Mouse (Mus musculus): ENCODE measurements around the gene Slc25a19. TPM values are rescaled to one million over a fixed set of nuclear protein-coding genes. Genes with fewer than 3 reads are reported as not detected.
A peak's percentile ranks its signal among the peaks of the same experiment; 100 is the strongest.

Gene Slc25a19
- polyA plus RNA-seq, 1 experiment = 33.7 TPM

- no peak overlapping the region for H3K27ac ChIP-seq (ENCODE audit: control insufficient read depth, insufficient read depth, low read depth, low read length)
- H3K4me3 ChIP-seq (ENCODE audit: control insufficient read depth, low read depth, low read length) = no peak overlapping the region
- no peaks in the 10 kb centered on the region for H3K36me3 ChIP-seq (ENCODE audit: control insufficient read depth, insufficient read depth, low read length)
- TF ChIP-seq POLR2A (IDR thresholded peaks at IDR 0.05; ENCODE audit: control insufficient read depth, low read depth, low read length) (no peak), CTCF (IDR thresholded peaks at IDR 0.05; ENCODE audit: control insufficient read depth, insufficient read depth, insufficient replicate concordance, low read depth, low read length) (no peak)
- no peaks in the 10 kb centered on the region for H3K27me3 ChIP-seq (ENCODE audit: control insufficient read depth, insufficient read depth, low read length)
- H3K4me1 ChIP-seq (ENCODE audit: control insufficient read depth, insufficient read depth, low read length) = peaks cover 2% of the 10 kb centered on the region; the same call in 1 of the 2 replicates
Observed at GRCm38 (mm10) chr11:115598309-115598708, 29.8 kb downstream of the Slc25a19 start.

GRCm38 (mm10) chr11:115595209-115595608 is 32.9 kb downstream of the Slc25a19 start:
- Histone ChIP-seq H3K27me3 (ENCODE audit: control insufficient read depth, insufficient read depth, low read length) (no peaks in the 10 kb centered on the region), H3K36me3 (ENCODE audit: control insufficient read depth, insufficient read depth, low read length) (peaks cover 7% of the 10 kb centered on the region), H3K27ac (ENCODE audit: control insufficient read depth, insufficient read depth, low read depth, low read length) (no peak overlapping the region), H3K4me1 (ENCODE audit: control insufficient read depth, insufficient read depth, low read length) (no peaks in the 10 kb centered on the region), H3K4me3 (ENCODE audit: control insufficient read depth, low read depth, low read length) (no peak overlapping the region)
- TF ChIP-seq CTCF (IDR thresholded peaks at IDR 0.05; ENCODE audit: control insufficient read depth, insufficient read depth, insufficient replicate concordance, low read depth, low read length) (no peak), POLR2A (IDR thresholded peaks at IDR 0.05; ENCODE audit: control insufficient read depth, low read depth, low read length) (no peak)

GRCm38 (mm10) chr11:115590526-115591075 is 37.5 kb downstream of the Slc25a19 start:
- Histone ChIP-seq H3K36me3 (ENCODE audit: control insufficient read depth, insufficient read depth, low read length) (peaks cover 21% of the 10 kb centered on the region), H3K4me1 (ENCODE audit: control insufficient read depth, insufficient read depth, low read length) (no peaks in the 10 kb centered on the region), H3K27ac (ENCODE audit: control insufficient read depth, insufficient read depth, low read depth, low read length) (no peak overlapping the region), H3K4me3 (ENCODE audit: control insufficient read depth, low read depth, low read length) (no peak overlapping the region; the same call in 1 of the 2 replicates), H3K27me3 (ENCODE audit: control insufficient read depth, insufficient read depth, low read length) (no peaks in the 10 kb centered on the region)
- no peak for TF ChIP-seq CTCF (IDR thresholded peaks at IDR 0.05; ENCODE audit: control insufficient read depth, insufficient read depth, insufficient replicate concordance, low read depth, low read length)
- TF ChIP-seq POLR2A (IDR thresholded peaks at IDR 0.05; ENCODE audit: control insufficient read depth, low read depth, low read length) = no peak

- H3K27ac ChIP-seq (ENCODE audit: control insufficient read depth, insufficient read depth, low read depth, low read length) = peak overlapping the region; percentile 23
Observed at GRCm38 (mm10) chr11:115587984-115588383, 40.1 kb downstream of the Slc25a19 start.

GRCm38 (mm10) chr11:115586403-115586802 is 41.7 kb downstream of the Slc25a19 start:
- H3K4me3 ChIP-seq (ENCODE audit: control insufficient read depth, low read depth, low read length) = no peak overlapping the region
- TF ChIP-seq CTCF (IDR thresholded peaks at IDR 0.05; ENCODE audit: control insufficient read depth, insufficient read depth, insufficient replicate concordance, low read depth, low read length) (no peak), POLR2A (IDR thresholded peaks at IDR 0.05; ENCODE audit: control insufficient read depth, low read depth, low read length) (no peak)

More at GRCm38 (mm10) chr11:115587984-115588383, 40.1 kb downstream of the Slc25a19 start:
- Histone ChIP-seq H3K36me3 (ENCODE audit: control insufficient read depth, insufficient read depth, low read length) (peaks cover 21% of the 10 kb centered on the region), H3K4me3 (ENCODE audit: control insufficient read depth, low read depth, low read length) (peak overlapping the region; percentile 65), H3K27me3 (ENCODE audit: control insufficient read depth, insufficient read depth, low read length) (no peaks in the 10 kb centered on the region), H3K4me1 (ENCODE audit: control insufficient read depth, insufficient read depth, low read length) (no peaks in the 10 kb centered on the region)
- TF ChIP-seq POLR2A (IDR thresholded peaks at IDR 0.05; ENCODE audit: control insufficient read depth, low read depth, low read length) = no peak
- TF ChIP-seq CTCF (IDR thresholded peaks at IDR 0.05; ENCODE audit: control insufficient read depth, insufficient read depth, insufficient replicate concordance, low read depth, low read length) = no peak

GRCm38 (mm10) chr11:115585573-115586100 is 42.5 kb downstream of the Slc25a19 start:
- Histone ChIP-seq H3K4me1 (ENCODE audit: control insufficient read depth, insufficient read depth, low read length) (no peaks in the 10 kb centered on the region), H3K4me3 (ENCODE audit: control insufficient read depth, low read depth, low read length) (no peak overlapping the region), H3K27me3 (ENCODE audit: control insufficient read depth, insufficient read depth, low read length) (no peaks in the 10 kb centered on the region), H3K36me3 (ENCODE audit: control insufficient read depth, insufficient read depth, low read length) (peaks cover 16% of the 10 kb centered on the region), H3K27ac (ENCODE audit: control insufficient read depth, insufficient read depth, low read depth, low read length) (no peak overlapping the region)
- TF ChIP-seq POLR2A (IDR thresholded peaks at IDR 0.05; ENCODE audit: control insufficient read depth, low read depth, low read length) (no peak), CTCF (IDR thresholded peaks at IDR 0.05; ENCODE audit: control insufficient read depth, insufficient read depth, insufficient replicate concordance, low read depth, low read length) (no peak)

More at GRCm38 (mm10) chr11:115586403-115586802, 41.7 kb downstream of the Slc25a19 start:
- Histone ChIP-seq H3K36me3 (ENCODE audit: control insufficient read depth, insufficient read depth, low read length) (peaks cover 18% of the 10 kb centered on the region), H3K27me3 (ENCODE audit: control insufficient read depth, insufficient read depth, low read length) (no peaks in the 10 kb centered on the region), H3K4me1 (ENCODE audit: control insufficient read depth, insufficient read depth, low read length) (no peaks in the 10 kb centered on the region), H3K27ac (ENCODE audit: control insufficient read depth, insufficient read depth, low read depth, low read length) (no peak overlapping the region)

GRCm38 (mm10) chr11:115584376-115585073 is 43.6 kb downstream of the Slc25a19 start:
- H3K4me3 ChIP-seq (ENCODE audit: control insufficient read depth, low read depth, low read length) = no peak overlapping the region
- no peaks in the 10 kb centered on the region for H3K4me1 ChIP-seq (ENCODE audit: control insufficient read depth, insufficient read depth, low read length)
- H3K36me3 ChIP-seq (ENCODE audit: control insufficient read depth, insufficient read depth, low read length) = peaks cover 11% of the 10 kb centered on the region
- TF ChIP-seq POLR2A (IDR thresholded peaks at IDR 0.05; ENCODE audit: control insufficient read depth, low read depth, low read length) (no peak), CTCF (IDR thresholded peaks at IDR 0.05; ENCODE audit: control insufficient read depth, insufficient read depth, insufficient replicate concordance, low read depth, low read length) (no peak)
- no peak overlapping the region for H3K27ac ChIP-seq (ENCODE audit: control insufficient read depth, insufficient read depth, low read depth, low read length)
- no peaks in the 10 kb centered on the region for H3K27me3 ChIP-seq (ENCODE audit: control insufficient read depth, insufficient read depth, low read length)

All from testis, adult 2 months (tissue).